Mouse (Mus musculus) layer of hippocampus, postnatal 36 days (tissue): ENCODE results near the gene Tex30. TPM values are rescaled to one million over a fixed set of nuclear protein-coding genes. Genes with fewer than 3 reads are reported as not detected.
A peak's percentile ranks its signal among the peaks of the same experiment; 100 is the strongest.

Experiments used
- DNase-seq, 2 experiments: peaks; one replicate each; pipeline ENCODE4 v3.0.0; 2022
- total RNA-seq, 2 experiments: library from RNA; stranded (reverse); gene quantifications; 2 replicates each; pipeline ENCODE4 v1.2.3; 2021

Gene Tex30
- total RNA-seq, 2 experiments from 2014 or later = 11.0 to 11.3 TPM

DNA sequence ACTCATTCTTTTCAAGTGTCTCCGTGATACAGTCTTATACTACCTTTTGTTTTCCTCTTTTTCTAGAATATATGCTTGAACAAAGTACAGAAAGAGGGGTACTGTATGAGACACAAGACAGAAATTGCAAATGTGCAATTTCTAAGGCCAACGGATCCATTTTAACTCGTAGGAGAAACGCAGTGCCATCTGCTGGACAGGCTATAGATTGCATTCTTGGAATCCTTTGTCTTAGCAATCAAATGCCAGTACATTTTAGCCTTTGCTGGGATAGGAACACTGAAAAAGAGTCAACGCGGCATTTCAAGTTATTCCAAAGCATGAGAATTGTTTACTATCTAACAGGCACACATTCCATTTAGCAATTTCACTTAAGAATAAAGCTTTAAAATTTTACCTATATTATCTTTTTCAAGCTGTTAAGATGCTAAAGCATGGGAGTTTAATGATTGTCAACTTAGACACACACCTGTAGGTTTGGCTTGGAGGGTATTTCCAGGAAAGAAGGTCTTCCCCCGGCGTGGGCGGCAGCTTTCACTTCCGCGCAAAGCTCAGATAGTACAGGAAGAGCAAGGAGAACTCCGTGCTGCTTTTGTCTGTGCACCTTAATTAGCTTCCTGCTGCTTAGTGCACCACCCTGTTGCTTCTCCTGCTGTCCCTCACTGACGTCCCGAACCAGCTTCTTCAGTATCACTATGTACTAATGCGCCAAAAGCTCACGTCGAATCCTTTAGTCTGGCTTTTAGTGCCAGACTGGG lies 60.3 kb downstream of the Tex30 start:
- peak; percentile 13 to 33 for DNase-seq

Other genes starting within 250 kb of the Tex30 start
- gene Tpp2, start 168.8 kb downstream of the Tex30 start, total RNA-seq = 10 to 100 TPM; 53.4 to 56.9 TPM
- gene Mettl21c, start 82.4 kb downstream of the Tex30 start, total RNA-seq = not detected
- gene Gm8251, start 40.5 kb downstream of the Tex30 start, total RNA-seq = not detected
- 10 to 100 TPM; 10.1 to 10.8 TPM for gene Kdelc1, start 16.4 kb upstream of the Tex30 start, total RNA-seq
- gene Bivm, start 16.5 kb upstream of the Tex30 start, total RNA-seq = 10 to 100 TPM; 34.9 to 39.8 TPM
- gene Ercc5, start 45.3 kb upstream of the Tex30 start, total RNA-seq = 10 to 100 TPM; 19.8 to 21.5 TPM
- not detected for gene Mettl21e, start 116.5 kb upstream of the Tex30 start, total RNA-seq